Mouse (Mus musculus) bone marrow, adult 2 months (tissue): ENCODE data around the gene Syn3.

Experiments
- CTCF ChIP-seq: fragments of 200-500 bp; IDR thresholded peaks from 2 replicates; pipeline ENCODE4 v1.5.1; 2011; ENCODE audit warnings: low read length, control low read depth; ENCODE audit not compliant: control insufficient read depth, insufficient read depth
- POLR2A ChIP-seq: fragments of 200-500 bp; IDR thresholded peaks from 2 replicates; pipeline ENCODE4 v1.6.1; 2011; ENCODE audit warnings: low read depth, mild to moderate bottlenecking, control low read depth, low read length, borderline replicate concordance; ENCODE audit not compliant: control insufficient read depth

DNA sequence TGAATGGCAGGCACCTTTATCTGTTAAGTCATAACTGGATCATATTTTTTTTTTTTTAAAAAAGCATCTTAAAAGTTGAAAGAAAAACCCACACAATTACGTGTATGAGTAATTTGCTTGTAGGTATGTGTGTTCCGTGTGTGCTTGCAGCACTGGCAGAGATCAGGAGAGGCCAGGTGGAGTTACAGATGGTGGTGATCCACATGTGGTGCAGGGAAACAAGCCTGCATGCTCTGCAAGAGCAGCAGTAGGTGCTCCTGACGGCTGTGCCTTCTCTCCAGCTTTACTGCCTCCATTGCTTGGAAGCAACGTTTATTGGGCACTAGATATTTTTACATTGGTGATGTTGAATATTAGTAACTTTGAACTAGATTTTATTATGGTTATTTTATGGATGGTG, 455.0 kb downstream of the Syn3 start:
- TF ChIP-seq POLR2A: no peak
- TF ChIP-seq CTCF: no peak
